Mouse (Mus musculus) olfactory bulb, adult 2 months (tissue): ENCODE measurements around the gene Slc9a6.

ENCODE experiments used
- CTCF ChIP-seq: fragments of 200-500 bp; IDR thresholded peaks from 2 replicates; pipeline ENCODE4 v1.5.1; 2012; ENCODE audit warnings: low read depth, mild to moderate bottlenecking, low read length, moderate library complexity; ENCODE audit not compliant: insufficient read depth
- POLR2A ChIP-seq: fragments of 200-500 bp; IDR thresholded peaks from 2 replicates; pipeline ENCODE4 v1.6.1; 2012; ENCODE audit warnings: mild to moderate bottlenecking, low read depth, low read length, moderate library complexity; ENCODE audit not compliant: insufficient read depth

GRCm38 (mm10) chrX:56701261-56701660, 91.7 kb downstream of the Slc9a6 start:
- TF ChIP-seq CTCF (no peak), POLR2A (no peak)
